Mouse (Mus musculus): ENCODE data around the gene Gm45716.

GRCm38 (mm10) chr11:90284623-90285022 is 97.1 kb downstream of the Gm45716 start:
- TF ChIP-seq CTCF (IDR thresholded peaks at IDR 0.05; ENCODE audit: insufficient read depth, low read length) (no peak), POLR2A (IDR thresholded peaks at IDR 0.05; ENCODE audit: borderline replicate concordance, extremely low read depth, low read depth, low read length) (no peak)

Data from lung, adult 2 months (tissue).